Mouse (Mus musculus): ENCODE results near the gene Dnm3.

The Dnm3 gene

GRCm38 (mm10) chr1:161942082-161942481 is 535.8 kb downstream of the Dnm3 start:
- no peak for DNase-seq (ENCODE audit: low spot score)

All from layer of hippocampus, adult 9-10 months (tissue).